Mouse (Mus musculus): ENCODE data around the gene Mrpl48. TPM values are rescaled to one million over a fixed set of nuclear protein-coding genes. Genes with fewer than 3 reads are reported as not detected.
A peak's percentile ranks its signal among the peaks of the same experiment; 100 is the strongest.
"Not testable (repeated sequence)": the region's sequence is repeated elsewhere in the genome, so short reads cannot be mapped to it uniquely, and the experiment has no call there.

Mrpl48 gene
- total RNA-seq, 4 experiments from 2014 or later: 53.5 to 64.5 (median 58.5) TPM

- no peak for DNase-seq (ENCODE audit: low spot score in 2 of 2)
Measured at GRCm38 (mm10) chr7:100589816-100590215, 18.3 kb downstream of the Mrpl48 start.

GRCm38 (mm10) chr7:100582727-100583236 is 25.3 kb downstream of the Mrpl48 start:
- DNase-seq (ENCODE audit: low spot score in 2 of 2): peak; percentile 85 to 90

GRCm38 (mm10) chr7:100582235-100582634 is 25.9 kb downstream of the Mrpl48 start:
- DNase-seq (ENCODE audit: low spot score in 2 of 2): no peak

- DNase-seq (ENCODE audit: low spot score in 2 of 2): no peak
Measured at GRCm38 (mm10) chr7:100578794-100579193, 29.3 kb downstream of the Mrpl48 start.

GRCm38 (mm10) chr7:100572704-100573103 is 35.4 kb downstream of the Mrpl48 start:
- no peak for DNase-seq (ENCODE audit: low spot score in 2 of 2)

- DNase-seq (ENCODE audit: low spot score in 2 of 2): no peak
Measured at GRCm38 (mm10) chr7:100572061-100572460, 36.0 kb downstream of the Mrpl48 start.

GRCm38 (mm10) chr7:100570930-100571715 is 37.0 kb downstream of the Mrpl48 start:
- DNase-seq (ENCODE audit: low spot score in 2 of 2): no peak

GRCm38 (mm10) chr7:100569907-100570306 is 38.2 kb downstream of the Mrpl48 start:
- no peak for DNase-seq (ENCODE audit: low spot score in 2 of 2)

GRCm38 (mm10) chr7:100567238-100567637 is 40.9 kb downstream of the Mrpl48 start:
- not testable (repeated sequence) for DNase-seq (ENCODE audit: low spot score in 2 of 2)

GRCm38 (mm10) chr7:100561861-100562587 is 46.1 kb downstream of the Mrpl48 start:
- DNase-seq (ENCODE audit: low spot score in 2 of 2): peak in 1 of 2 experiments; percentile 17

GRCm38 (mm10) chr7:100559331-100559730 is 48.8 kb downstream of the Mrpl48 start:
- DNase-seq (ENCODE audit: low spot score in 2 of 2): no peak

- no peak for DNase-seq (ENCODE audit: low spot score in 2 of 2)
Measured at GRCm38 (mm10) chr7:100557241-100557640, 50.9 kb downstream of the Mrpl48 start.

- DNase-seq (ENCODE audit: low spot score in 2 of 2): no peak
Measured at GRCm38 (mm10) chr7:100555431-100555951, 52.6 kb downstream of the Mrpl48 start.

- DNase-seq (ENCODE audit: low spot score in 2 of 2): no peak
Measured at GRCm38 (mm10) chr7:100554939-100555338, 53.2 kb downstream of the Mrpl48 start.

- no peak for DNase-seq (ENCODE audit: low spot score in 2 of 2)
Measured at GRCm38 (mm10) chr7:100550338-100551007, 57.6 kb downstream of the Mrpl48 start.

GRCm38 (mm10) chr7:100549796-100550195 is 58.3 kb downstream of the Mrpl48 start:
- no peak for DNase-seq (ENCODE audit: low spot score in 2 of 2)

GRCm38 (mm10) chr7:100547631-100548030 is 60.5 kb downstream of the Mrpl48 start:
- DNase-seq (ENCODE audit: low spot score in 2 of 2): no peak

- no peak for DNase-seq (ENCODE audit: low spot score in 2 of 2)
Measured at GRCm38 (mm10) chr7:100544437-100544836, 63.7 kb downstream of the Mrpl48 start.

GRCm38 (mm10) chr7:100539516-100539915 is 68.6 kb downstream of the Mrpl48 start:
- DNase-seq (ENCODE audit: low spot score in 2 of 2): no peak

- no peak for DNase-seq (ENCODE audit: low spot score in 2 of 2)
Measured at GRCm38 (mm10) chr7:100537519-100537902, 70.6 kb downstream of the Mrpl48 start.

- DNase-seq (ENCODE audit: low spot score in 2 of 2): peak; percentile 69 to 76
Measured at GRCm38 (mm10) chr7:100536804-100537518, 71.1 kb downstream of the Mrpl48 start, which contains the start of gene Coa4. Gene Coa4, plus strand, starts transcription at chr7:100537071.
